ENCODE assay signal across 22 mouse cellular contexts in genomic region chr3:131102191-131102774, GRCm38 (mm10). TPM values are rescaled to one million over a fixed set of nuclear protein-coding genes. Genes with fewer than 3 reads are reported as not detected.
DNase-seq lines count a peak whose midpoint lies in the region; ATAC-seq and TF ChIP-seq lines count a peak whose summit lies in the region.
"Had no signal": no experiment of that assay in that cellular context is flagged by ENCODE, and none has a peak within 500 bp of the region (broad histone marks: within the 10 kb centered on the region; RNA-seq: fewer than 3 reads in every experiment).

No protein-coding gene starts in this region.

- peak; percentile 29 for DNase-seq in embryo, embryonic 10 days (ENCODE audit: low spot score)
- DNase-seq in embryo, embryonic 9.5 days (ENCODE audit: extremely low spot score): no peak
- peak; percentile 24 for DNase-seq in lung, embryonic 14.5 days
- DNase-seq in lung, adult 18-20 months: no peak
- DNase-seq in limb, embryonic 10.5 days (ENCODE audit: low spot score): no peak
- no peak for DNase-seq in adrenal gland, postnatal 14 days
- DNase-seq: adrenal gland, postnatal 10 days; cerebellum, adult 8-10 months; gastrocnemius, adult 2 months; heart, postnatal 14 days; kidney, adult 11 months; layer of hippocampus, adult 9-11 months; liver; lung, adult 2 months; midbrain, embryonic 14.5 days; right cerebral cortex, postnatal 25 days; spleen, adult 18-20 months had no signal

- no peak for ATAC-seq in lung, embryonic 14.5 days (ENCODE audit: insufficient read depth)
- no peak for ATAC-seq in liver, embryonic 12.5 days

- 44% methylated on average over 13 of the region's 13 CpGs for whole genome bisulfite sequencing in lung, embryonic 14.5 days
- WGBS in limb, embryonic 10.5 days: 27% methylated on average over 13 of the region's 13 CpGs
- 43% methylated on average over 13 of the region's 13 CpGs for WGBS in liver, embryonic 12.5 days (ENCODE audit: insufficient replicate concordance)

- H3K4me1 ChIP-seq in lung, embryonic 14.5 days (ENCODE audit: insufficient read depth): peaks cover 4% of the 10 kb centered on the region; the same call in 1 of the 2 replicates
- H3K4me1 ChIP-seq in ES-Bruce4 (ENCODE audit: control insufficient read depth, insufficient read depth, low read length): peaks cover 3% of the 10 kb centered on the region
- H3K4me1 ChIP-seq in limb, embryonic 10.5 days: peaks cover 43% of the 10 kb centered on the region
- H3K4me1 ChIP-seq in liver, embryonic 12.5 days: no peaks in the 10 kb centered on the region

- peak; percentile 93 for TF ChIP-seq EP300 in ES-Bruce4 (IDR thresholded peaks at IDR 0.05; ENCODE audit: insufficient read depth, low read depth, low read length)

- no peak overlapping the region for H3K9ac ChIP-seq in lung, embryonic 14.5 days
- no peak overlapping the region for H3K9ac ChIP-seq in ES-Bruce4 (ENCODE audit: low read depth, poor library complexity, severe bottlenecking)
- no peak overlapping the region for H3K9ac ChIP-seq in liver, embryonic 12.5 days
- H3K9ac ChIP-seq: embryonic facial prominence, embryonic 12.5 days; forebrain, embryonic 12.5 days; hindbrain, embryonic 12.5 days had no signal

- H3K9me3 ChIP-seq in lung, embryonic 14.5 days (ENCODE audit: low read depth, low read length): no peaks in the 10 kb centered on the region
- H3K9me3 ChIP-seq in ES-Bruce4 (replicated peaks; ENCODE audit: control insufficient read depth, insufficient read depth, low read length, poor library complexity, severe bottlenecking): peaks cover 2% of the 10 kb centered on the region; the same call in 1 of the 2 replicates
- no peaks in the 10 kb centered on the region for H3K9me3 ChIP-seq in limb, embryonic 10.5 days (replicated peaks)
- no peaks in the 10 kb centered on the region for H3K9me3 ChIP-seq in liver, embryonic 12.5 days (replicated peaks)
- H3K9me3 ChIP-seq: embryonic facial prominence, embryonic 12.5 days; forebrain, embryonic 12.5 days; hindbrain, embryonic 12.5 days had no signal

- TF ChIP-seq POLR2A in ES-Bruce4 (IDR thresholded peaks at IDR 0.05; ENCODE audit: insufficient read depth, low read length): no peak

- no peaks in the 10 kb centered on the region for H3K36me3 ChIP-seq in lung, embryonic 14.5 days (ENCODE audit: insufficient read depth)
- no peaks in the 10 kb centered on the region for H3K36me3 ChIP-seq in ES-Bruce4 (ENCODE audit: control insufficient read depth, insufficient read depth, low read length, poor library complexity, severe bottlenecking)
- no peaks in the 10 kb centered on the region for H3K36me3 ChIP-seq in limb, embryonic 10.5 days
- no peaks in the 10 kb centered on the region for H3K36me3 ChIP-seq in liver, embryonic 12.5 days
- H3K36me3 ChIP-seq: embryonic facial prominence, embryonic 12.5 days; forebrain, embryonic 12.5 days; hindbrain, embryonic 12.5 days had no signal

- H3K27ac ChIP-seq in lung, embryonic 14.5 days (ENCODE audit: low read depth): no peak overlapping the region
- no peak overlapping the region for H3K27ac ChIP-seq in ES-Bruce4 (ENCODE audit: insufficient read depth, low read length)
- peak overlapping the region; percentile 72 for H3K27ac ChIP-seq in limb, embryonic 10.5 days
- H3K27ac ChIP-seq in liver, embryonic 12.5 days: no peak overlapping the region
- H3K27ac ChIP-seq: embryonic facial prominence, embryonic 12.5 days; forebrain, embryonic 12.5 days; gastrocnemius, adult 2 months; hindbrain, embryonic 12.5 days had no signal

- peaks cover 14% of the 10 kb centered on the region for H3K27me3 ChIP-seq in lung, embryonic 14.5 days (ENCODE audit: insufficient read depth, low read length)
- H3K27me3 ChIP-seq in ES-Bruce4 (ENCODE audit: control insufficient read depth, insufficient read depth, low read length, poor library complexity, severe bottlenecking): peaks cover 16% of the 10 kb centered on the region
- peaks cover 23% of the 10 kb centered on the region for H3K27me3 ChIP-seq in limb, embryonic 10.5 days (ENCODE audit: low read depth, poor library complexity, severe bottlenecking)
- H3K27me3 ChIP-seq in liver, embryonic 12.5 days (replicated peaks): peaks cover 54% of the 10 kb centered on the region

- no peak overlapping the region for H3K4me3 ChIP-seq in lung, embryonic 14.5 days (ENCODE audit: low read depth, low read length)
- H3K4me3 ChIP-seq in ES-Bruce4 (ENCODE audit: low read depth, low read length): no peak overlapping the region
- H3K4me3 ChIP-seq in limb, embryonic 10.5 days: no peak overlapping the region
- no peak overlapping the region for H3K4me3 ChIP-seq in liver, embryonic 12.5 days
- H3K4me3 ChIP-seq: embryonic facial prominence, embryonic 12.5 days; forebrain, embryonic 12.5 days; gastrocnemius, adult 2 months; hindbrain, embryonic 12.5 days had no signal

- H3K4me2 ChIP-seq in lung, embryonic 14.5 days: no peak overlapping the region
- no peak overlapping the region for H3K4me2 ChIP-seq in liver, embryonic 12.5 days
- H3K4me2 ChIP-seq: embryonic facial prominence, embryonic 12.5 days; forebrain, embryonic 12.5 days; hindbrain, embryonic 12.5 days had no signal

- no peak for TF ChIP-seq CTCF in lung, embryonic 14.5 days (IDR thresholded peaks at IDR 0.05; ENCODE audit: low read depth)
- no peak for TF ChIP-seq CTCF in ES-Bruce4 (IDR thresholded peaks at IDR 0.05; ENCODE audit: low read depth, low read length)

RNA-seq across cellular contexts. Expression of gene Lef1, which starts 8.0 kb away (rescaled TPM):
- polyA plus RNA-seq in lung, embryonic 14.5 days (2014; fragmentation: Nextera tagmentation; extraction: Ambion mirVana): 31.6 and 32.7 TPM in 2 replicates
- 3.4 and 5.4 TPM in 2 replicates for polyA plus RNA-seq in ES-Bruce4 (2011; ENCODE audit: insufficient read depth, insufficient read length, low read depth, missing spikeins)
- 60.1 and 76.1 TPM in 2 replicates for polyA plus RNA-seq in limb, embryonic 10.5 days (2016; fragmentation: Nextera tagmentation; extraction: Ambion mirVana)
- polyA plus RNA-seq in liver, embryonic 12.5 days (2016; fragmentation: Nextera tagmentation; extraction: Ambion mirVana): 0.35 and 0.60 TPM in 2 replicates
- 10.4 and 27.0 TPM in 2 replicates for total RNA-seq in adrenal gland, postnatal 14 days (2021)

Comparison
In these comparisons a context has a peak if more than half of its experiments do, and no peak if none do; other contexts are left out.
1. DNase-seq: peak in embryo, embryonic 10 days (single experiment) and lung, embryonic 14.5 days (single experiment); none in embryo, embryonic 9.5 days (single experiment), lung, adult 18-20 months (0 of 2), limb, embryonic 10.5 days (single experiment) and adrenal gland, postnatal 14 days (single experiment).